Comparison of ENCODE assay signal across 17 mouse cellular contexts in the genomic region with DNA sequence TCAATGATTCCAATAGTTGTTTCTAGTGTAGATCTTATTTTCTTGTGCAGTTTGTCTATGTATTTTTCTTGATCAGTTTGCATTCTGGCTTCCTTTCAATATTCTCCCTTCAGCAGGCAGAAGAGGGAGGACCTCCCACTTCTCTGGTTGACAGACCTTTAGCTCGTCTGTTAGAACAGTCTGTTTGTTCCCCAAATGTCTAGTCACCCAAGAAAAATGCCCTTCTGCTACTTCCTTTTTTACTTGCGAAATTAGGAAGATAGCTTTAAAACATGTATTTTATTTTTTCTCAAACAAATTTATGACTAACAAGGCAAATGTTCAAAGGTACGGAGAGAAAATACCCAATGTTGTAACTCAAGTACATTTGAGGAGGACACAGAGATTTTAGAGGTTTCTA.
A peak's percentile ranks its signal among the peaks of the same experiment; 100 is the strongest.
DNase-seq lines count a peak whose midpoint lies in the region; ATAC-seq lines count a peak whose summit lies in the region.
"Had no signal": no experiment of that assay in that cellular context is flagged by ENCODE, and none has a peak within 500 bp of the region (broad histone marks: within the 10 kb centered on the region; RNA-seq: fewer than 3 reads in every experiment).

No protein-coding gene starts in this region.

- H3K27ac ChIP-seq in macrophage, result peak overlapping the region; percentile 68
- H3K27ac ChIP-seq: kidney, postnatal 0 days; liver, embryonic 14.5 days; midbrain, embryonic 10.5 days had no signal

- no peak overlapping the region for H3K4me3 ChIP-seq in macrophage (ENCODE audit: inconsistent target)
- H3K4me3 ChIP-seq: midbrain, embryonic 10.5 days had no signal

- peak; percentile 1 for DNase-seq in kidney, adult 9 months
- DNase-seq in kidney, postnatal 25 days, result no peak
- peak; percentile 15 for DNase-seq in 3T3-L1 (ENCODE audit: low read depth, low spot score)
- peak; percentile 4 for DNase-seq in NIH3T3 (ENCODE audit: low read depth)
- DNase-seq in cerebellum, adult 11 months, result no peak
- DNase-seq in urinary bladder, adult 18-20 months (ENCODE audit: low spot score in 2 of 2), result no peak
- DNase-seq: adrenal gland, postnatal 10 days; cerebellum, adult 2 months; heart, adult 11 months; heart, postnatal 14 days; thymus, adult 18-20 months had no signal

- H3K79me2 ChIP-seq in macrophage (ENCODE audit: inconsistent target), result no peaks in the 10 kb centered on the region

- ATAC-seq in activated CD4-positive, CD25-positive, alpha-beta regulatory T cell, adult 4 months, result no peak
- ATAC-seq: inflammation-experienced regulatory T-cells, adult 6 months had no signal

- H3K36me3 ChIP-seq in macrophage (ENCODE audit: inconsistent target), result no peaks in the 10 kb centered on the region
- H3K36me3 ChIP-seq: midbrain, embryonic 10.5 days had no signal

- WGBS in macrophage (ENCODE audit: missing documents), result 0% methylated on average over 3 of the region's 3 CpGs

Comparison
In these comparisons a context has a peak if more than half of its experiments do, and no peak if none do; other contexts are left out.
1. DNase-seq: peak in kidney, adult 9 months (single experiment), 3T3-L1 (single experiment) and NIH3T3 (single experiment); none in kidney, postnatal 25 days (0 of 2), cerebellum, adult 11 months (single experiment) and urinary bladder, adult 18-20 months (0 of 2).